Comparison of ENCODE assay signal across 27 mouse cellular contexts in the genomic region with DNA sequence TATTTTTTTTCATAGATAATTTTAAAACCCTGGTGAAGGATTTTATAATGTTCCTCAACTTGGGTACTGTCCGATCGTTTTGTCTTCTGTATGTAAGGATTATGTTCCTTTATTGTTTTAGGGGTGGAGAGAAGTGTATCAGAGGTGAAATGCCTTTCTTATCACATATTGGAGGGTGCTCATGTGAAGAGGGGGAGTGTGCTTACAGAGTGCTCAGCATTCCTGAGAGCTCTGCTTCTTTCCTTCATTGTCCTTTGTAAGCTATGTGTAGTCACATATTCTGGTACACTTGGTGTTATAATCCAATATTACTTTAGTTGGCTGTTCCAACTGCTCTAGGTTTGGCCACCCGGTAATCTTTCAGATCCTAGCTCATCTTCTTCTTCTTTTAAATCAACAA. TPM values are rescaled to one million over a fixed set of nuclear protein-coding genes. Genes with fewer than 3 reads are reported as not detected.
DNase-seq lines count a peak whose midpoint lies in the region; ATAC-seq and TF ChIP-seq lines count a peak whose summit lies in the region.
"Had no signal": no experiment of that assay in that cellular context is flagged by ENCODE, and none has a peak within 500 bp of the region (broad histone marks: within the 10 kb centered on the region; RNA-seq: fewer than 3 reads in every experiment).

No protein-coding gene starts in this region.

- H3K9ac ChIP-seq in heart, embryonic 13.5 days: no peak overlapping the region
- H3K9ac ChIP-seq in lung, embryonic 14.5 days: no peak overlapping the region
- no peak overlapping the region for H3K9ac ChIP-seq in intestine, embryonic 15.5 days
- H3K9ac ChIP-seq: forebrain, embryonic 13.5 days; heart, embryonic 15.5 days; hindbrain, embryonic 12.5 days; hindbrain, embryonic 15.5 days had no signal

- no peak for DNase-seq in heart, postnatal 10 days
- peak; percentile 17 for DNase-seq in lung, embryonic 14.5 days
- DNase-seq in lung, adult 2 months: no peak
- DNase-seq in lung, postnatal 36 days: peak; percentile 56
- DNase-seq: adrenal gland, postnatal 10 days; adrenal gland, postnatal 36 days; cerebellum, adult 18-20 months; cerebellum, adult 9-10 months; cerebellum, postnatal 14 days; gastrocnemius, postnatal 10 days; gastrocnemius, postnatal 36 days had no signal

- intact Hi-C loops in heart, postnatal 10 days (cut with DNase I): no loop called here

- H3K9me3 ChIP-seq in heart, embryonic 13.5 days: no peaks in the 10 kb centered on the region
- H3K9me3 ChIP-seq in lung, embryonic 14.5 days (ENCODE audit: low read depth, low read length): no peaks in the 10 kb centered on the region
- no peaks in the 10 kb centered on the region for H3K9me3 ChIP-seq in intestine, embryonic 15.5 days
- H3K9me3 ChIP-seq: forebrain, embryonic 10.5 days; forebrain, embryonic 13.5 days; heart, embryonic 15.5 days; hindbrain, embryonic 12.5 days; hindbrain, embryonic 15.5 days had no signal

- no peak overlapping the region for H3K4me3 ChIP-seq in heart, embryonic 13.5 days
- no peak overlapping the region for H3K4me3 ChIP-seq in lung, embryonic 14.5 days (ENCODE audit: low read depth, low read length)
- H3K4me3 ChIP-seq in lung, adult 2 months (replicated peaks; ENCODE audit: extremely low read depth, low read depth, low read length): no peak overlapping the region
- no peak overlapping the region for H3K4me3 ChIP-seq in intestine, embryonic 15.5 days (replicated peaks)
- H3K4me3 ChIP-seq: forebrain, embryonic 10.5 days; forebrain, embryonic 13.5 days; heart, embryonic 15.5 days; hindbrain, embryonic 12.5 days; hindbrain, embryonic 15.5 days had no signal

- H3K4me2 ChIP-seq in heart, embryonic 13.5 days: peak overlapping the region; percentile 13; the same call in 1 of the 2 replicates
- H3K4me2 ChIP-seq in lung, embryonic 14.5 days: no peak overlapping the region
- no peak overlapping the region for H3K4me2 ChIP-seq in intestine, embryonic 15.5 days (replicated peaks)
- H3K4me2 ChIP-seq: forebrain, embryonic 13.5 days; heart, embryonic 11.5 days; heart, embryonic 15.5 days; hindbrain, embryonic 12.5 days; hindbrain, embryonic 15.5 days had no signal

- no peak for ATAC-seq in heart, embryonic 13.5 days (ENCODE audit: extremely low read depth, insufficient number of reproducible peaks, low FRiP score, low TSS enrichment)
- no peak for ATAC-seq in lung, embryonic 14.5 days (ENCODE audit: insufficient read depth)
- ATAC-seq in intestine, embryonic 15.5 days: no peak
- ATAC-seq: activated CD4-positive, CD25-positive, alpha-beta regulatory T cell, adult 4 months; forebrain, embryonic 13.5 days; forebrain, embryonic 16.5 days had no signal

- no peak for TF ChIP-seq CTCF in lung, embryonic 14.5 days (IDR thresholded peaks at IDR 0.05; ENCODE audit: low read depth)
- TF ChIP-seq CTCF in lung, adult 2 months (IDR thresholded peaks at IDR 0.05; ENCODE audit: insufficient read depth, low read length): no peak

- no peaks in the 10 kb centered on the region for H3K36me3 ChIP-seq in heart, embryonic 13.5 days
- no peaks in the 10 kb centered on the region for H3K36me3 ChIP-seq in lung, embryonic 14.5 days (ENCODE audit: insufficient read depth)
- H3K36me3 ChIP-seq in intestine, embryonic 15.5 days: no peaks in the 10 kb centered on the region
- H3K36me3 ChIP-seq: forebrain, embryonic 10.5 days; heart, embryonic 15.5 days; hindbrain, embryonic 12.5 days; hindbrain, embryonic 15.5 days had no signal

- H3K27me3 ChIP-seq in heart, embryonic 13.5 days (replicated peaks): no peaks in the 10 kb centered on the region
- H3K27me3 ChIP-seq in lung, embryonic 14.5 days (ENCODE audit: insufficient read depth, low read length): no peaks in the 10 kb centered on the region
- no peaks in the 10 kb centered on the region for H3K27me3 ChIP-seq in intestine, embryonic 15.5 days (replicated peaks)
- H3K27me3 ChIP-seq: forebrain, embryonic 13.5 days; heart, embryonic 15.5 days; hindbrain, embryonic 12.5 days; hindbrain, embryonic 15.5 days had no signal

- 44% methylated on average over 3 of the region's 3 CpGs for WGBS in heart, embryonic 13.5 days
- 60% methylated on average over 3 of the region's 3 CpGs for WGBS in lung, embryonic 14.5 days
- WGBS in lung, adult 2 months: 67% methylated on average over 3 of the region's 3 CpGs
- WGBS in intestine, embryonic 15.5 days: 74% methylated on average over 3 of the region's 3 CpGs

- no peak for TF ChIP-seq POLR2A in lung, adult 2 months (IDR thresholded peaks at IDR 0.05; ENCODE audit: borderline replicate concordance, extremely low read depth, low read depth, low read length)

- no peak overlapping the region for H3K27ac ChIP-seq in heart, embryonic 13.5 days (replicated peaks)
- no peak overlapping the region for H3K27ac ChIP-seq in lung, embryonic 14.5 days (ENCODE audit: low read depth)
- no peak overlapping the region for H3K27ac ChIP-seq in intestine, embryonic 15.5 days
- H3K27ac ChIP-seq: forebrain, embryonic 10.5 days; forebrain, embryonic 13.5 days; heart, embryonic 15.5 days; hindbrain, embryonic 12.5 days; hindbrain, embryonic 15.5 days had no signal

- 0 out of 2 replicates have a peak, but pooled peaks cover 2% of the 10 kb centered on the region for H3K4me1 ChIP-seq in heart, embryonic 13.5 days
- no peaks in the 10 kb centered on the region for H3K4me1 ChIP-seq in lung, embryonic 14.5 days (ENCODE audit: insufficient read depth)
- no peaks in the 10 kb centered on the region for H3K4me1 ChIP-seq in lung, adult 2 months (ENCODE audit: control insufficient read depth, insufficient read depth, low read length)
- H3K4me1 ChIP-seq in intestine, embryonic 15.5 days (replicated peaks): no peaks in the 10 kb centered on the region
- H3K4me1 ChIP-seq: forebrain, embryonic 10.5 days; forebrain, embryonic 13.5 days; heart, embryonic 15.5 days; hindbrain, embryonic 12.5 days; hindbrain, embryonic 15.5 days had no signal

RNA-seq across cellular contexts. Expression of a gene that starts 39.5 kb away (rescaled TPM):
- polyA plus RNA-seq in heart, embryonic 13.5 days (2015; fragmentation: Nextera tagmentation; extraction: Ambion mirVana): 0.05 and 0.35 TPM in 2 replicates
- total RNA-seq in heart, postnatal 10 days (2021): not detected
- polyA plus RNA-seq in lung, embryonic 14.5 days (2014; fragmentation: Nextera tagmentation; extraction: Ambion mirVana): 0.41 and 0.58 TPM in 2 replicates
- polyA plus RNA-seq in lung, adult 2 months (2012; rRNA removed): 0.08 TPM in 1 of 2 replicates, not detected in the other
- polyA plus RNA-seq in intestine, embryonic 15.5 days (2015; fragmentation: Nextera tagmentation; extraction: Ambion mirVana): 0.18 and 0.25 TPM in 2 replicates
- total RNA-seq: adrenal gland, postnatal 10 days; ES-E14; gastrocnemius, adult 18-20 months; gastrocnemius, postnatal 10 days; gastrocnemius, postnatal 36 days; granulocyte monocyte progenitor cell, adult 5-6 weeks; heart, adult 8-10 months; heart, postnatal 25 days; hematopoietic stem cell, adult 5-6 weeks had no signal

Comparison
In these comparisons a context has a peak if more than half of its experiments do, and no peak if none do; other contexts are left out.
1. DNase-seq: peak in lung, embryonic 14.5 days (single experiment) and lung, postnatal 36 days (single experiment); none in heart, postnatal 10 days (0 of 2) and lung, adult 2 months (single experiment).